Mouse (Mus musculus): ENCODE measurements at regions not wholly inside any gene's neighbourhood (a gene's known extent, or its start where the extent isn't known, plus 50 kb on each side); places are given as distances from the start of the nearest gene placed in this dataset.

DNA sequence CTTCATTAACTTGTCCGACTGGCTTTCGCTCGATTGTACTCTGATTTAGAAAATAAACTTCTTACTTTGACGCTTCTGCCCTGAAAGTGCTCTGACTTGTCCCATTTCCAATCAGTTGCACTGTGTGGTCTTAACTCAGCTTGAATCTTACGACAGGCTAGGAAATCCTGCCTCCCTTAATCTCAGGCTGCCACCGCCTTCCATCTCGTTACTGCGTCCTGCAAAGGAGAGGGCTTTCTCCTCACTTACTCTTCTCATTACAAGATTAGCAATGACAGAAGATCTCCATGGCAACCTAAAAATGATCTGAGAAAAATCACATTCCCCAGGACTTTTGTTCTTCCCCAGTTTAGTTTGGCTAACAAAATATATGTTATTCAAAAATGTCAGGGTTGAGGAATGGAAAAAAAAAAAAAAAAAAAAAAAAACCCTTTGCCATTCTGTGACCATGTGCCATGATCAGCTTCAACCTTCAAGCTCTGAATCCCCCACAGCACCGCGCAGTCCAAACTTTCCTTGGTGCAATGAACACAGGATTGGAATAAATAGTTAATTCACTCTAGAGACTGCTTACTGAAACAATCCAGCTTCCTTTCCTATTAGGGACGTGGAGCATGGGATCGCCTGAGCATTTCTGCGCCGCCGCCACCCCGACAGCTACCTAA is 494.1 kb downstream of the Lmo4 start:
- DNase-seq (ENCODE audit: low read depth, low spot score) = no peak

DNA sequence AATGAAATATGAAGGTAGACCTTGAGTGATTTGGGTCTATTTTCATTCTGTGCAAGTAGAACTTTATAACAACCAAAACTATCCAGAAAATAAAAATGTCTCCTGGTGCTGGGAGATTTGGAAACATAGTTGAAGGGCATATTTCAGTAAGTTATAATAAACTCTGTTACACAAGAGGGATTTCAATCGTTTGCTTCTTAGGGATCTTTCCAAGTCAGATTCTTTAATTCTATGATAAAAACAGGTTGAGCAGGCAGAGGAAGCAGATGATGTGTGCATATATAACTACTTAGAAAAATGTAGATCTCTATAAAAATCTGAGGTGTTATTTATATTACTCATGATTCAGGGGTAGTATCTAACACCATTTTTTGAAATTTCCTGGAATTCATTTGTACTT is 498.3 kb downstream of the Lmo4 start:
- DNase-seq (ENCODE audit: low read depth, low spot score) = no peak

DNA sequence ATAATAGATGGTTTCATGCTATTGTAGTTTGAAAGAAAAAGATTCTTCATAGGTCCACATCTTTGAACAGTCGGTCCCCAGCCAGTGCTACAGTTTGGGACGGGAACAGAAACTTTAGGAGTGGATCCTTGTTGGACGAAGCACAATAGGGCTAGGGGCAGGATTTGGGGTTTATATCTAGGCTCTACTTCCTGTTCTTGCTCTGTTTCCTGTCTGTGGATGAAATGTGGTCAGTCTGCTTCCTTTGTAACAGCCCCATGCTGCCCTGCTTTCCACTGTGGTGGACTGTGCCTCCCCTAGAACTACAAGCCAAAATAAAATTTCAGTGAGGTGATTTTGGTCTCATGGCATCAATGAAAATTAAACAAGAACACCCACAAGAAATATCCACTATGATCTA is 510.2 kb downstream of the Lmo4 start:
- no peak for DNase-seq (ENCODE audit: low read depth, low spot score)

DNA sequence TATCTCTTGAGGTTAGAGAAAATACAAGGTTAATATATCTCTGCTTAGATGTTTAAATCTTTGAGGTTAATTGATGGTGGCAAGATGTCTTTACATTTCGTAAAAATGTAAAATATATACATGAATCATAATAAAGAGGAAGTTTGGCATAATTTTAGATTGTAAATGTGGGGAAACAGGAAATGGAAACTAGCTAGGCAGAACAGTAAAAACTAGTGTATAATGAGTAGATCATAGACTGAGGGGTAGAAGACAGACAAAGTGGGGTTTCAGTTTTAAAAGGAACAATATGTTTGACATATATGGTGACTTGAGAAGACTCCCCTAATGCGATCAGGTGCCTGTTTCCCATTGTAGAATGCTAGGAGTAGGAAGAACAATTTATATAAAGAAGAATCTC is 519.3 kb downstream of the Lmo4 start:
- no peak for DNase-seq (ENCODE audit: low read depth, low spot score)

DNA sequence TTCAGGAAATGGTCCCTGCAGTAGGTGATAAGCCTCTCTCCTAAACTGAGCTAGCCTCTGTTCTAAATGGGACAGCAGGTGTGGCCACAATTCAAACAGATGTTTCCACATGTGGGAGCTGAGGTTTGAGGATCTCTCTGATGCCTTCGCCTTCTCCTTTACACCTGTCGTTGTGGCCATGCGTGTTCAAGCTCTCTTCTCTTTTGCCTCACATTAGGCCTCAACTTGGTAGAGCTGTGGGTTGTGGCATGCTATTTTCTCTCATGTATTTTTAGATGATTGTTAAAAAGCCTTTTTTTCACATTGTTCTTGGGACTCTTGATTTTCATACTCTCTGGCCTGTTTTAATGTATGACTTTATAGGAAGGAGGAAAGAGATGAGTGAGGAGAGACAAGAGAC is 526.8 kb downstream of the Lmo4 start:
- no peak for DNase-seq (ENCODE audit: low read depth, low spot score)

DNA sequence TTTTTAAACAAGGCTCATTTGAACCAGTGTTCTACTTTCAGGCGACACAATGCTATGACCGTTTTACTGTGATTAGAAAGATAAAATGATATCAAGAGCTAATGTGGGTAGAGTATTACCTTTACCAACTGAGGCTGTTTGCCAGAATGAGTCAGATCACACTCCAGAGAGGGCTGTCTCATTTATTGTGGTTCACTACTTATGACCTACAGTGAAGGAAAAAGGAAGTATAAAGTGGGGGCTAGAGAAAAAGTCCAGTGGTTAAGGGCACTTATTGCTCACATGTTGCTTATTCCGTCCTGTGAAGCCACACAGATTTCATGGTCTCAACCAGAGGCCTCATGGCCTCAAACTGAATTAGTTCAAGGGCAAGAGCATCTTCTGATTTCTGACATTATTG is 530.2 kb downstream of the Lmo4 start:
- no peak for DNase-seq (ENCODE audit: low read depth, low spot score)

DNA sequence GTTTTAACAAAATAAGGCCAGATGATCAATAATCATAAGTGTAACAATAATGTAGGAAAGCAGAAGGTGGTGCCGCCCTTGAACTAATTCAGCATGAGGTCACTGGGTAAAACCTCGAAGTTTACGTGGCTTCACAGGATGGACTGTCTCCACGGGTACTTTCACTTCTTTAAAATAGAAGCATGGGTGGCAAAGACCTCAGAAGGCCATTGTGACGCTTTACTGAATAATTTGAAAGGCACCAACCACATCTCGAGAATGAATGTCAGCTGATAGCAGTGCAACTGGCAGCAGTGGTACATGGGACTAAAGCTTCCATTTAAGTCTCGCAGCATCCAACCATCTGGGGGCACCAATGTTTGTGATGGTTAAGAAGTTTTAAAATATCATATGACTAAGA is 530.6 kb downstream of the Lmo4 start:
- no peak for DNase-seq (ENCODE audit: low read depth, low spot score)

DNA sequence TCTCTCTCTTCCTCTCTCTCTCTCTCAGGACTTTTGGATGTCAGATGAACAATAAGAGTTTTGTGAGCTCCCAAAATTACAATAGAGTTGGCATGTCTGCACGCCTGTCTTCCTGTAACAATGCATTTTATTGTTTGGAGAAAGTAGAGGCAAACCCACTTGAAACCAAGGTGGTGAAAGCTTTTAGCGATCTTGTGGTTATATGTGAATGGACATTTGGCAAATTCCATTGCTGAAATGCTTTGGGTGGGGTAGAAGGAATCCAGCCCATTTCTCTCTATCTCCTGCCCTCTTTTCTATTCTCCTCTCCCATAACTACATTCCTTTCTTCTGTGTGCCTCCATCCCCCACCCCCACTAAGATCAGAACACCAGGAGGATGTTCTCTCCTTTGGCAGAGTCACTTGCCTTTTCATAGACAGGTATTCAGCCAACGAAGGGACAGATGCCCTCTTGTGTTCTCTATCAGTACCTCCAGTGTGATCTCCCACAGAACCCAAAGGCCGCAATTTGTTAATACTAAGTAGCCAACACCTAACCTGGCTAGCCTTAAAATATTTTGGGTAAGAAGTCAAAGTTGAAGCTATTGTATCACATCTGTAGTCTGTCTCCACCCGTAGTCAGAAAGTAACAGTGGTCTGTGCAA is 542.9 kb downstream of the Lmo4 start:
- no peak for DNase-seq (ENCODE audit: low read depth, low spot score)

DNA sequence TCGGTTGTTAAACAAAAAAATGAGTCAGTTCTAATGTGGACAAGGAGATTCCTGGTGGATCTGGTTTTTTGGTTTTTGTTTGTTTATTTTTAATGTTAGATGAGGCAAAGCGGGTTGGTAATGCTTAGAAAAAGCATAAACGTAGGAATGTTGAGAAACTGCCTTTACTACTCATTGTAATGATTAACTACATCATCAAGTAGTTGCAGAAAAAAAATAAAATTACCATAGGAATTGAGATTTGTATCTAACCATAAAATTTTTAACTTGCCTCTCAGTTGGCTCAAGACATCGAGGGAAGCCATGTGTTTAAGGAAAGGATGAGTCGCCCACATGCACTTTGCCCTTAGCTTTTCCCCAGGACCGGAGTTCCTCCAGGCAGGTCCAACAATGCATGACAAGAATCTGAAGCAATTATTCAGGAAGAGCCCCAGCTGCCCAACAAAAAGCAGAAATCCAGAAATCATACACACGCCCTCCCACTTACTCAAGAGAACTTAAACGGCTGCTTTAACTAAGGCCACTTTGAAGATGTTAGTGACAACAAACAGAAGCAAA is 545.5 kb downstream of the Lmo4 start:
- DNase-seq (ENCODE audit: low read depth, low spot score) = no peak

DNA sequence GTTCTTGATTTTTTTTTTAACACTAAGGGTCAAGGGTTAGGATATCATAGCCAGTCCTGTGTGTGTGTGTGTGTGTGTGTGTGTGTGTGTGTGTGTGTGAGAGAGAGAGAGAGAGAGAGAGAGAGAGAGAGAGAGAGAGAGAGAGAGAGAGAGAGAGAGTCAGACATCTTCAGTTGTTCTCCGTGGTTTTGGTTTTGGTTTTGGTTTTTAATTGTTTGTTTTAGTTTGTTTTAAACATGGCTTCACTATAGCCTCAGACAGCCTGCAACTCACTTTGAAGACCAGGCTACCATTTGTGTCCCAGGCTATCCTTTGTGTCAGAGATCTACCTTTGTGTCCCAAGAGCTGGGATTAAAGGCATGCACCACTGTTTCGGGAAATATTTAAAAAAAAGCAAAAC is 557.8 kb downstream of the Lmo4 start:
- DNase-seq (ENCODE audit: low read depth, low spot score) = no peak

DNA sequence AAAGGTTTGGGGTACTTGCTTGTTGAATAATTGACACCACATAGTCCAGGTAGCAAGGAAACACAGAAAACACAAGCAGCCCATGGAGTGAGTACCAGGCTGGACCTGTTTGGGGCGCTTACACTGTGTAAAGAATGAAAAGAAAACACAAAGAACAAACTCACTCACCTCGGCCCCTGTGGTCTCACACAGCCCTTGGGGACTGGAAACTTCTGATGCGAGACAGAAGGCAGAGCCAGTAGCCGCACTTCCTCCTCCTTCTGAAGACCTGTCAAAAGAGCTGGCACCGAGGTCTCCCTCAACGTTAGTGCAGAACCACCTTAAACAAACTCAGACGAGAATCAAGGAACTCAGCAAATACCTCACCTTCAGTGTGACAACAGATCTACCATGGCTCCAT is 558.2 kb downstream of the Lmo4 start:
- no peak for DNase-seq (ENCODE audit: low read depth, low spot score)

DNA sequence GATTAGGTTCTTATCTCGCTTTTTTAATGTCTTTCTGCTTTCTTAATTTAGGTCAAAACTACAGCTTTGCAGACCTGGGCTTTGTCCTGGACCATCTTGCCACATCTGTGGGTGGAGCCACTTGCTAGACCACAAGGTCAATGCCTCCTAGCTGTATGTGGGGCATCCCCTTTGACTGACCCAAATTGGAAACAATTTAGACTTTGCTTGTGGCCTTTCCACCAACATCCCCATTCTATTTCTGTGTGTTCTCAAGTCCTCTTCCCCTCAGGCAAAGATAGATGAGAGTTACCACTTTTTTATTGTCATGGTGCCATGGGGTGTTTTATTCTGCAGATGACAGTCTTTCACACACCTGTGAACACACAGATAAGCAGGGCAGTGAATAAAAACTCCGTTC is 572.0 kb downstream of the Lmo4 start:
- DNase-seq (ENCODE audit: low read depth, low spot score) = no peak

DNA sequence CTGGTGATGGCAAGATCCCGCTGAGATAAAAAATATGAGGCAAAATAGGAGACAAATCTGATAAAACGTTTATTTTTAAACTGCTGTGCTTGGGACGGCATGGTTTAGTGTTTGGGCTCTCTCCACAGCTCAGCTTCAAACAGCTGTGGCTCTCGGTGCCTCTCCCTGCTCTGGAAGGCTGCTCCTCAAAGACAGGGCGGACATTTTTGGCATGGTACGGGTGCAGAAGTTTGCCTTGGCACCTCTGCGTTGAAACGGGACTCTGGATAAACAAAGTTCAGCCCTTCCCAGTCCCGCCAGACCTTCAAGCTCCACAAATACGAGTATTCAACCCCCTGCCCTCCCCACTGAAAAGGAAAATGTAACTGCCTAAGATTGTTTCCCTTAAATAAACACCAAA is 573.8 kb downstream of the Lmo4 start:
- DNase-seq (ENCODE audit: low read depth, low spot score) = no peak

DNA sequence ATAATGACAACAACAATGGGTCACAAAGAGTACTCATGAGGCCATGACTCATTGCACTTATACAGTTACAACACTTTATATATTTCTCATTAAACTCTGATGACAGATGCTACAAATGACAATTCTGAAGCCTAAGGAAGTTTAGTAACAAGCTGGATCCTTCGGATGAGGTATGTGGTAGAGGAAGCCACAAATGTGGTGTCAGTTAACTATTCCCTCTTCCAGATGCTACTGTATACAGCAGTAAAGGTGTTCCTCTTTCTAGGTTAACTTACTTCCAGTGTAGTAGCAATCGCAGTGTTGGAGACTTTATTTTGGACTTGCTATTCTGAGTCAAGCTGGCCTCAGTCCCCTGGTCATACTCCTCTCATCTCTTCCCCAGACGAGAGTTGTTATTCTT is 580.1 kb downstream of the Lmo4 start:
- DNase-seq (ENCODE audit: low read depth, low spot score) = no peak

DNA sequence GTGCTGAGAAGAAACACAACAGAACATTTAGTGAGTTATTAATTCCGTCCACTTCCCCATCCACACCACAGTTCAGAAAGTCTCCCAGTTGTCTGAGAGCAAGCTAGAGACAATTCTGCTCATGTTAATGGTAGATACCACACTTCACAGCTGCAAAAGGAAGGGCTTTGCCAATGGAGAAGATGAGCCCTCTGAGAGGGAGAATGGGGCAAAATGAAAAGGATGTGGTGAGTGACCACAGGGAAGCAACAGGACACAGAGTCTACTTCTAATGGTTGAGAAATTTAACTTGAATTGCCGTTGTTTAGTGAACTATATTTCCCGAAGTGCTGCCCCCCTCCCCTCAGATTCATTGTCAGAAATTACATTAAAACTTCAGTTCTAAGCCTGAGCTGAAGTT is 582.7 kb downstream of the Lmo4 start:
- DNase-seq (ENCODE audit: low read depth, low spot score) = no peak

DNA sequence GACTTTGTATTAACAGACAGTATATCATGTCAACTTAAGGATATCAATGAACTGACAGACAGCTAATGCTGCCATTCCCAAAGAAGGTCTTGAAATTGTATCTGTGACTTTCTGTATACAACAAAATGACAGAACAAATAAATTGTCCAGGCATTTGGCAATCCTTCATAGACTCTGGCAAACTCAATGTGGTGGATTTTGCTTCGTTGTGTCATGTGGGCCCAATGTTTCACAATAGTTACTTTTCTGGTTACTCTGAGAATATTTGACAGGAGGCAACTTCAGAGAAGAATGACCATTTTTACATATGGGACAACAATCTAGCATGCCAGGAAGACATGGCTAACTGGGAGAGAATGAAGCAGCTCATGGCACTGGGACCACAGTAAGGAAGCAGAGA is 585.9 kb downstream of the Lmo4 start:
- DNase-seq (ENCODE audit: low read depth, low spot score) = no peak

DNA sequence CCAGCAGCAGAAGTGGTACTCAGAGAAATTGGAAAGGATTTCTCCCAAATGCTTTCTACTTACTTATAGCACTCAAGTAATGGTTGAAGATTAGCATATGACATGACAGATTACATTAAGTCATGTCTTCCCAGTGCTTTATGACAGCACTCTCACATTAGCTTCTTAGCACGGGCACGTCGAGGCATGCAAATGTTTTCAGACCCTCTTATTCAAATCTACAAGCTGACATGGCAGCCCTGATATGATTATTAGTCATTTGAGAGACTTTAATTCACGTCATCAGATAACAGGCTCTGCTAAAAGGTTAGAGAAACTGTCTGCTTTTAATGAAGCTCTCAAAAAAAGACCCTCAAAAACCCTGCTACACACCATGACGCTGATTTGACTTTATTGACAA is 590.1 kb downstream of the Lmo4 start:
- no peak for DNase-seq (ENCODE audit: low read depth, low spot score)

DNA sequence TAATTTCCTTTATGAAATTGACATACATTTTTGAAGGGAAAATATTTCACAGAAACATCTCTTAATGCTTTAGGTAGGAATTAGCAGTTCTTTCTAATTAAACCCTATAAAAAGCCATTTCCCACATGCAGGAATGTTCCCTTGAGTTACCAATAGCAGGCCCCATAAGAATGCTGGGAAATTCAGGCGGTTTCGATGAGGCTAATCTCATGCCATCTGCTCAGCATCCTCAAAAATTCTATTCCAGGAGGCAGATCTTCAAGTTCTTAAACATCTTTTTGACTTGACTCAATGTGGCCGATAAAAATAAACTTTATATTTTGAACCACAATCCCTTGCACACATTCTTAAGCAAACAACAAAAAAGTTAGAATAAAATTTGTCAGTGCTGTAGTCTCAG is 591.0 kb downstream of the Lmo4 start:
- DNase-seq (ENCODE audit: low read depth, low spot score) = no peak

DNA sequence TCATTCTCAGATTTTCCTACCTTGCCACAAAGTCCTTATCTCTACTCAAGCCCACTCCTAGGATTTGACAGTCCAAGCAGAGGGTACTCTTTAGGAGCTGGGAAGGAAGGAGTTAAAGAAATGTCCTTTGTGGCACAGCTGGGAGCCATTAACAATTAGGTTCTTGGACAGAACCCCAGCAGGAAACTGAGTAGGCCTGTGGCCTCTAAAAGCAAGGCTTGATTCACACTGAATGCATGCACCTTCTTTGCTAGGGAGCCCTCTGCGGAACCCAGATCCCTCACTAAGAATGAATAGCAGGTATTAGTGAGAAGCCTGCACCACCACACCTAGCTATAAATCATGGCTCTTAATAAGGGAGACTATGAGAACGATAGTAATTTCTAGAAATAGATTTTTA is 595.3 kb downstream of the Lmo4 start:
- no peak for DNase-seq (ENCODE audit: low read depth, low spot score)

DNA sequence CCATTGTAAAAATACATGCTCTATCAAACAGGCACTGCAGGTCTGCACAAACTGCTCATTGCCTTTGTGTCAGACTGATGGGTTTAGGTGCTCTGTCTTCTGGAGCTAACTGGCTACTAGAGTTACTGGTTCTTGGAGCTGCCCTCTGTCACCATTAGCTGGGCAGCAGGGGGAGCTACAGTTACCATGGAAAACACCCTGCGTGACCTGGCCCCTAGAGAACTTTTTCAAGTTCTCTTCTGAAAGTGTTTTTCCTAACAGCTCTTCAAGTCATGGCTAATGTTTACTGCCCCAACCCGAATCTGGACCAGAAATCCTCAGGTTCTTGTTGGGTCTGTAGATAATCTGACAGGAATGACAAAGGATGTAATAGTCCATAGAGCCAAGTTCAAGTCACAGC is 605.9 kb downstream of the Lmo4 start:
- DNase-seq (ENCODE audit: low read depth, low spot score) = no peak

DNA sequence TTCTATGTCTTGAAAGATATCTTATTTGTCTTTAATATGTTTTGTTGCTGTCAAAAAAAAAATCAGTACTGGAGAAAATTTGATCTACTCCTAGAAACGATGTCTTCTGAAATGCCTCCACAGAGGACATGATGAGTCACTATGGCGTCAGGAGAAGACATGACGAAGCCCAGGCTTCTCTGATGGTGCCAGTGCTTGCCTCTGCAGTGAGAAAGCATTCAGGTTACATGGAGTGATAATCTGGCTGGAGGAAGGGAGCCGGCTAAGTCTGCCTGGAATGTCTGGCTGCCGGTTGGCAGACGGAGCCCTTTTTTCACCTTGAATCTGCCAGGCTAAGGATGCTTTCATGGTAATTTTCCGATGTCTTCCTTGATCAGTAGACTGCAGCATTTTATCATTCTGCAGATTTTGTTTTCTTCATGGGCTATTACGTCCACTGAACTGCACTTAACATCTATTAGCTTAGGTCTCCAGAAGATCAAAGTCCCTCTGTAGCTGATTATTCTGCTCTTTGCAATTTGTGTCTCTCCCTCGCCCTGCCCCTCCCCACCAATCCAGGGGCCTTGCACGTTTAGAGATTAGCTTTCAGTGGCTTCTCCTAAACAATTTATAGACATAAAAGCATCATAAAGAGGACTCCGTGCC is 607.9 kb downstream of the Lmo4 start:
- no peak for DNase-seq (ENCODE audit: low read depth, low spot score)

DNA sequence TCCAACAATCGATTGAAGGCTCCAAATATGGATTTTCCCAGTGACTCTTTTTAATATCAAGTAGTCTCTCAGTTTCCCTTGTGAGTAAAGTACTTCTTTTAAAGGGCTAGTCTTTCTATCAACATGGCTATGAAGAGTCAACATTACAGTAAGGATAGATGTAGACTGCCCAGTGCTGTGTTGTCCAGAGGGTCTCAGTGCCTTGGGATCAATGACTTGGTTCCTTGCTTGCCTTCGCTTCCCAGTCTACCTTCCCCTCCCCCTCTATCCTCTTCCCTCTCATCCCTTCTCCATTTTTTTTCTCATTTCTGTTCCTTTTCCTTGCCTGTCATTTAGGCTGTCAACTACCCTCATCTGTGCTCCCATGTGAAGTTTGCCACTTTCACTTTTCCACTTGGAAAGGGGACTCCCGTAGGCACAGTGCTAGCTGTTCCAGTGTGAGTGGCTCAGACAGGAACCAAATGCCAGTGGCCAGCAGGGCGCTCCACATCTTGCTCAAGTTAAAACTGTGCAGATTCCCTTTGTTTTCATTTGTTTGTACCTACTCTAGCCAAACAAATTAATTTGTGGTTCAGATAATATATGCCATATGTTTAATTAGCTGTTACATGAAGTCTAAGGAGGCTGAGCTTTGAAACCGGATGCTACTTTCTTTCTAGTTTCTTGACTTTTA is 608.9 kb downstream of the Lmo4 start:
- peak; percentile 27 for DNase-seq (ENCODE audit: low read depth, low spot score)

DNA sequence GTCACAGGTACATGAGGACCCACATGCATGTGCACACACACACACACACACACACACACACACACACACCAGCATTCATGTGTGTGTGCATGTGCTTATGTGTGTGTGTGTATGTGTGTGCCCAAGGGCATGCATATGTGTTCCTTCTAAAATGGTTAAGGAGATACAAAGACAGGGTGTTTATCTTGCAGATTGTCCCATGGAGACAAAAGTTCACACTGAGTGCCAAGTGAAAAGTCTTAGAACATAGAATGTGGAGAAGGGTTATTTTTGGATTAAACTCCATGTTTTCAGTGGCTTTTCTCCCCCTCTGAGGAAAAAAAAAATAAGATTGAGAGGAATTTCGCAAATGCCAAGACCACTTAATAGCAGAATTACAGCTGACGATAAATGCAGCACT is 609.9 kb downstream of the Lmo4 start:
- DNase-seq (ENCODE audit: low read depth, low spot score) = no peak

All from forelimb bud, embryonic 11.5 days (tissue).